Mouse (Mus musculus) embryo, embryonic 11.5 days (tissue): Measurements from ENCODE around the gene Gm20388.
A peak's percentile ranks its signal among the peaks of the same experiment; 100 is the strongest.

Experiments
- DNase-seq: peaks from one replicate; pipeline ENCODE4 v3.0.0-alpha.2; 2012; ENCODE audit warnings: low read depth, low spot score

Gm20388 gene

DNA sequence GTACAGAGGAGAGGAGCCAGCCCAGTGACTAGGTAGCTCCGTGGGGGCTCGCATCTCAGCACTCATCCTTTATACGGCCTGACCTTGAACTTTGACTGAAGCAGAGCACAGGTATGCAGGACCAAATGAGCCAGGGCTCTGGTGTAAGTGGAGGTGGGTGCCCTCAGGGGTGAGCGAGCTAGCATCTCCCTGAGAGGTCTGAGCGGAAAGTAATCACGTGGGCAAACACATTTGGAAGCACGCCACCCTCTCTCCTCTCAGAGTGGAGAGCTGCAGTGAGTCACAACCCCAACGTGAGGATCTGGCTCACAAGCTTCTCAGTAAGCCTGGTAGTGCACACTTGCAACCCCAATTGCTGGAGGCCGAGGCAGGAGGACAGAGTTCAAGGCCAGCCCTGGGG, 2731.4 kb downstream of the Gm20388 start:
- DNase-seq: no peak

DNA sequence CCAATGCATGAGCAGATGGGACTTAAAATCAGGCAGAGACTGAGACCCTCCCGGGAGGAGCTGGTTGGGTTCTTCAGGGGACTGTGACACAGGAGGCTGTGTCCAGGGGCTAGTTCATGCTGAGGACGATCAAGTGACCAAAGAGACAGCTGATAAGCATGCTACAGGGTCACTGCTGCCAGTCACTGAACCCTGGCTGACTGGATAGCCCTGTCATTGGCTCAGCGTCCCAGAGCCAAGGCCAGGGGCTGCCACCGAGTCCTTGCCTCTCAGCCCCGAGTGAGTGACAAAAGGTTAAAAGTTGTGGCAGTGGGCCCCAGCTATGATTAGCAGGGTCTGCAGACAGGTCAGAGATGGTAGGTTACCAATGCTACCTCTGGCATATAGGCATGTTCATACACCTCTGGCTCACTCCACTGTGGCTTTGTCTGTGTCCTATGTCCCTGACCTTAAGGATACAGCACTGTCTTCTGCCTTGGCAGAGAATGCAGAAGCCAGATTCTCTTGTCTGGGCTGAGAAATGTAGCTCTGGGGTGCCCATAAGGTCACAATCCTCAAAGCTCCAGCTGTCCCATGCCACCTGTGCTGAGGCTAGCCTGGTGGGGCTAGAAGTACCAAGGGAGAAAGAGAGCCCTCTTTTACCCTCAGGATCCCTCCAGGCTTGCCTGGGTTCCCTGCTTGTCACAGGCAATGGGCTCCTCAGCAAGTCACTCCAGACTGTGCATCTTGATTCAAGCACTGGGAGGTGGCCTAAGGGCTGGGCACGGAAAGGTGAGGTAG, 2733.7 kb downstream of the Gm20388 start:
- no peak for DNase-seq

- no peak for DNase-seq
These were observed 2735.7 kb downstream of the Gm20388 start for GRCm38 (mm10) chr8:122646337-122646736.

DNA sequence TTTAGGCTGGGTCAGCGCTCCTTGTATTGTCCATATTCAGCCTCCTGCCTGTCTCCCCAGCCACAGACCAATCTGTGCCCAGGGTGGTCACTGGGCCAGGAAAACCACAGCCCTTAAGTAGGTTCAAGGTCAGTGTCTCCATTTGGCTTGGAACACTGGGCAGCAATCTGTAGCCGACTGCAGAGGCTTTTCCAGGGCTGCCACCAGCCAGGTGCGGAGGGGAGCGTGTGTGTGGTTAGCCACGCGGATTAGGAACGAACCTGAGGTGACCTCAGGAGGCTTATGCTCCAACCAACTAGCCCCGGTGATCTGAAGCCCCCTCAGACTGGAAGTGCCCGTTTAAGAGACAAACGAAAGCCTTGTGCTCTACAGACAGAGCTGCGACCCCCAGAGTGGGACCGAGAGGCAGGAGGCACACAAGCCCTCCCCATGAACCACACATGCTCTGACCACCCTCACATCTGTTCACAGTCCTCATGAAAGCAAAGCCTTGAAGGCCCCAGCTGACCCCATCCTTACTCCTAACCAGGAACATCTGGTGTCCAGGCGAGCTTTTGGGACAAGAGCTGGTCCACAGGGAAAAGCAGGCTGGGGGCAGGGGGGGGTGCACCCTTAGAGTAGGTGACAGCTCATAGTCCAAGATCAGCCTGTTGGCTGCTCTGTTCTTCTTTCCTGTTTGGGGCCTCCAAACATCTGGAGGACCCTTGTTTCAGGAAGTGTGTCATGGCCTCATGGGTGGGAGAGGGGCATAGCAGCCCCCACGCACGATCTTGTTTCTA, 2737.7 kb downstream of the Gm20388 start:
- no peak for DNase-seq

DNA sequence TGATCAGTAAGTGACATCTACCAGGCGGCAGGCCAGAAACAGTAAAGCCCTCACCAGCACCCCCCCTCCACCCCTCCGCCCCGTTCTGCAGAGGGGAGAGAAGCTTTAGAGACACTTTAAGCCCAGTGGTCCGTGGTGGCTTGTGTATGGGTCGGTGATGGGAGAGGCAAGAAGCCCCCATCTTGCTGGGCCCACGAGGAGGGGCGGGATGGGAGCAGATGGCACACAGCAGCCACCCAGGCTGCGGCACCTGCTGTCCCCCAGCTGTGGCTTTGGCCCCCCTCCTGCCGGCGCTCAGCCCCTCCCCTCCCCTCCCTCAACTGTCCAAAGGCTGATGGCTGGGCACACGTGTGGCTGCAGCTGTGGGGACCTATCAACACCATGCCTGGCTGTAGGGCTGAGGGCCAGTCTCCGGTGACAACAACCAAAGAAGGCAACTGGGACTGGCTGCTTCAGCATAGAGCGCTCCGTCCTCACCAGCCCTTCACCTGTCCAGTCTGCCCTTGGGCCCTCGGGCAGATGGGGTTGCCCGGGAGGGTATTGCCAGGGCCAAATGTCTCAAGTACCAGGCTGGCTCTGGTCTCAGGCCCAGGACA, 2740.8 kb downstream of the Gm20388 start:
- no peak for DNase-seq

DNA sequence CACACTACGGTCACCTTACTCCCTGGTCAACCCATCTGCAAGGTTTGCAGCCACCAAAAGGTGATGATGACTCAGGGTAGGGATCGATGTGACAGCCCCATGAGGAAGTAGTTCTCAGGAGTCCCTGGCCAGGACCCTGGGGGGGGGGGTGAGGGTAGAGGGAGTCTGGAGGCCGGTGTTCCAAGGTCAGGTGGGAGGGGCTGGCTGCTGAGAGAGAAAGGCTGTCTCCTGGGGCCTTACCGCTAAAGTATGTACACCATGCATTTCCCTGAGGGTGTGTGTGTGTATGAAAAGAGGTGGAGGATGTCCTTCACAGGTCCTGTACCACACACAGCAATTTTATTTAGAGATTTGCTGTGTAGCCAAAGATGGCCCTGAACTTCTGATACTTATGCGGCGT, 2742.0 kb downstream of the Gm20388 start:
- no peak for DNase-seq

DNA sequence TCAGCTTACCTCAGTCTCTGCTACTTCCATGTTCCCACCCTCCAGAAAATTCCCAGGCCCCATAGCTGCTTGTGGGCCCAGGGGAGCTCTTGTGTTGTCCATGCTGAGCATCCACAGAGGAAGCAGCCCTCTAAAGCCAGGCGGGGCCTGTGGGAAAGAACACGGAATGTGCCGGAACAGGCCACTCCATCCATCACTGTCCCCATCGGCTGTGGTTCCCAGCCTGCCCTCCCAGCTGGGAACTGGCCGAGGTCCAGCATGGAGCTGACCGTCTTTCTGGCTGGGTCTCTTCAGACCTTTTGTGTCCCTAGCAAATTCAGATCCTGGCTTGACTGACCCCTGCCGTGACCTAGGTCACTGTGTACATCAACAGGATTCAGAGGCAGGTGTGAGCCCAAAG, 2744.1 kb downstream of the Gm20388 start:
- no peak for DNase-seq

DNA sequence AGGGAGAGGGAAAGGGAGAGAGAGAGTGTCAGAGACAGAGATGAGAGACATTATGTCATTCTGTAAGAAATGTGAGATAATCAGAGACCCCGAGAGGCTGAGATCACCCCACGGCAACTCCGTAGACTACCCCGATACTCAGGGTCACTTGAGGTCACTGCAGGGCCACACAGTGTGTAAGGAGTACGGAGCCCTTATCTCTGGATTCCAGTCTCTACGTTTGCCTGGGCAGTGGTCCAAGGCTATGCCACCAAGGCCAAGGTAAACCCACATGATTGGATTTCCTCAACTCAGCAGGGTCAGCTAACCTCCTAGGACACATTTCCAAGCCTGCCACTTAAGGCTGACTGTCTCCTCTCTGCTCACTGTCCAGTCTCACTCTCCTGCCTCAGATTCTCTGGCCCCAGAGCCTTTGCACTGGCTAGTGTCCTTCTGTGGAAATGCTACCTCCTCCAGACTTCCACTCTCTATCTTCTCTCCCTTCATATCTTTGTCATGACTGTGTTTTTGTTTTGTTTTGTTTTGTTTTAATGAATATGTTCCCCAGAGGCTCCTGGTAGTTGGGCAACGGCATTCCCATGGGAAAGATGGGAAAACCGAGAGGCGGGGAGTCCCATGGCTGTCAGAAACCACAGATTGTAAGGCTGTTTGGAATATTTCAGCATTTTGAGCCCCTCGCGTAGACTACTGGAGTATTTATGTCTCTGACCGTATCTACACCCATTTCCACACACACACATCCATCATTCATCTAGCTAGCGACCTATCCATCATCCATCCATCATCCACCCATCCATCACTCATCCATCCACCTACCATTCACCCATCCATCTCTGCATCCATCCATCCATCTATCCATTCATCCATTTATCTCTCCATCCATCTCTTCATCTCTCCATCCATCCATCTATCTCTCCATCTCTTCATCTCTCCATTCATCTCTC, 2745.7 kb downstream of the Gm20388 start:
- DNase-seq: no peak

DNA sequence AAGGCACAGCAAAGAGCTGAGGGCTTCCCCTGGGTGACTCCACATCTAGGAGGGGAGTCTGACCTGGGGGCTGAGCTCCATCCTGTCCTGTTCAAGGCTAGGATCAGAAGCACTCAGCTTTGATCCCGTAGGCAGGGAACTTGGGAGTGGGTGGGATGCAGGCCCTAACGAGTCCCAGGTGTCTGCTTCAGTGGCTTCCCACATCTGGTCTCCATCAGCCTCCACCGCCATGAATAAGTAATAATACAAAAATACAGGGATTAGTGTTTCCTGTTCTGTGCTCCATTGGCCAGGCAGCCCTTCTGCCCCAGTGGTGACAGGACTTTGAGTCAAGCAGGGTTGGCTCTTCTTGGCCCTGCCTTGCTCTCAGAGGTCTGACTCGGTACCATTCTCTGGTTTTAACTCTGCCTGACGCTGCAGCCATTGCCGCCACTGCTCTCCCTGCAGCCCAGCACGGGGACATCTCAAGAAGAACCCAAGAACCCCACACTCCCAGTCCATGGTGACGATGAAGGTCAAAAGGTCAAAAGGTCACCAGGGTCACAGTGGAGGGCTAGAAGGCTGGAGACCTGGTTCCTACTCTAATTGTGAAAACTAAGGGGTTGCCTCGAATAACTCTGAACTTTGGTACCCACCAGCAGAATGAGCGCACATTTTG, 2747.6 kb downstream of the Gm20388 start:
- no peak for DNase-seq

GRCm38 (mm10) chr8:122658807-122659160, 2748.1 kb downstream of the Gm20388 start:
- DNase-seq: no peak

DNA sequence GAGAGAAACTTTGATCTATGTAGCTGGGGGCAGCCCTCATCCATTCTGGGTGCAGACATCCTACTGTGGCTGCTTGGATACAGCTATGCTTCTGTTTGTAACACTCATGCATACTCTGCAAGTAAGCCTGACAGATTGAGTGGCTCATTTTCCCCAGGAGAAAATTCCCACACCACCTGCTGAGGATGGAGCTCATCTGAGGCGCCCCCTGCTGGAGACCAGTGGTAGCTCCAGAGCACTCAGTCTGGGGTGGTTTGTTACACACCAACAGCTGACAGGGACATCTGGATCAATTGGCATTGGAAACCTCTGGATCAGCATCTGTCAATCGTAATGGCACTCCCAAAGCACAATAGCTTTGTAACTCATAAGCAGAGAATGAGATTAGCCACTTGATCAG, 2749.4 kb downstream of the Gm20388 start:
- DNase-seq: no peak

DNA sequence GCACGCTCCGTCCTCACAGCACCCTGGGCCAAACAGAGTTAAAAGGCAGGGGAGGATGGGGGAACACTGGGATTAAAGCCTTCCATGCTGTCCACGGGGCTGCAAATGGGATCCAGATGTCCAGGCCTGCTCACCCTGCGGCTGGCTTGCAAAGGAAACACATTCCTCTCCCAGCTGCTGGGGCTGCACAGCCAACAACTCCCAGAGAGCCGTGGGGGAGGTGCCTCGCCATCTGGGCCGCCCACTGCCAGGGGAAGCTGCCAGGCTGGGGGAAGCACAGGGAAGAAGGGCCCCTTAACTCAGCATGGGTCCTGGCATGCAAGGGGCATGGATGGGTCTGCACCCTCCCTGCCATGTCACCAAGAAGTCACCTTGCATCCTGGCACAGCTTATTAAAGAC, 2750.5 kb downstream of the Gm20388 start:
- peak; percentile 73 for DNase-seq

DNA sequence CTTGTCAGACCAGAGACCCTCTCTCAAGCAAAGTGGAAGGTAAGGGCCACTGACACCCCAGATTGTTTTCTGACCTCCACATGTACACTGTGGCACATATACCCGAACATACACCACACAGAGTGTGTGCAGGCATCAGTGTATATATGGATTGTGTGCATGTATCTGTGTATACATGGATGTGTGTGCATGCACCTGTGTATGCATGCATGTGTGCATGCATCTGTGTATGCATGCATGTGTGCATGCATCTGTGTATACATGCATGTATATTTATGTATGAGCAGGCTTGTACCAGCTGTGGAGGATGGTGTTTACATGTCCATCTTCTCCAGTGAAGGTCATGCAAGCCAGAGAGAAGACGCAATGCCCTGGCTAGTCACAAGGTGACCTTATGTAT, 2751.3 kb downstream of the Gm20388 start:
- no peak for DNase-seq

- DNase-seq: no peak
These were observed 2752.5 kb downstream of the Gm20388 start for GRCm38 (mm10) chr8:122663106-122663505.

DNA sequence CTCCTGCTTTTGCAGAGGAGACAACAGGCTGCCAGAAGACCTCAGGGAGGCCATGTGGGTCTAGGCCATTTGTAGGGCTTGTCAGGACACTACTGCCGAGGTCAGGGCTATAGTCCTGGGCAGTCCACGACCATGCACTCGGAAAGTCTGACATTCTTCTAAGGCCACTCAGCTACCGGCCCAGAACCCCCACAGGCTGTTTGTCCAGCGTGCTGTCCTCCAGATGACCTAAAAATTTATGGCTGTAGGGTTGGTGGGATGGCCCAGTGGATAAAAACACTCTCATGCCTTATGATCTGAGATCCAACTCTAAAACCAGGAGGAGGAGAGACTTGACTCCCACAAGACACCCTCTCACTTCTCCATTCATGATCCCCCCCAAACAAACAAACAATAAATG, 2753.0 kb downstream of the Gm20388 start:
- no peak for DNase-seq

GRCm38 (mm10) chr8:122665221-122665620, 2754.6 kb downstream of the Gm20388 start:
- no peak for DNase-seq

- DNase-seq: no peak
These were observed 2755.2 kb downstream of the Gm20388 start for GRCm38 (mm10) chr8:122665667-122666316.

DNA sequence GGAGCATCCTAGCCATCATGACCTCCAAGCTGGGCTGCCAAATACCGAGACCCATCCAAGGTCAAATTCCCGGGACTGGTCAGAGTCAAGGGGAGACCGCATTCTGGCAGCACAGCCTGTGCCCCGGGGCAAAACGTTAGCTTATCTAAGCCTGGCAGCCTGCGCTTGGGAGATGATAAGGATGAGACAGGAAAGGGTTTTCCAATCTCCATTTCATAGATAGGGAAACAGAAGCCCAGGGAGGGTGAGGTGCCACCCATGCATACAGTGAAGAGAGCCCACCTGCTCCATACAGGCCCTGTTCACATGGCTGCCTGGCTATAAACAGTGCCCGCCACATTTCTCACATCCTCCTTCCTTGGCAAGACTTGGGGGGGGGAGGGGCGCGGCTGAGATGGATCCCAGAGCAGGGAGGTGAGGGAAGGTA, 2755.7 kb downstream of the Gm20388 start:
- DNase-seq: no peak

DNA sequence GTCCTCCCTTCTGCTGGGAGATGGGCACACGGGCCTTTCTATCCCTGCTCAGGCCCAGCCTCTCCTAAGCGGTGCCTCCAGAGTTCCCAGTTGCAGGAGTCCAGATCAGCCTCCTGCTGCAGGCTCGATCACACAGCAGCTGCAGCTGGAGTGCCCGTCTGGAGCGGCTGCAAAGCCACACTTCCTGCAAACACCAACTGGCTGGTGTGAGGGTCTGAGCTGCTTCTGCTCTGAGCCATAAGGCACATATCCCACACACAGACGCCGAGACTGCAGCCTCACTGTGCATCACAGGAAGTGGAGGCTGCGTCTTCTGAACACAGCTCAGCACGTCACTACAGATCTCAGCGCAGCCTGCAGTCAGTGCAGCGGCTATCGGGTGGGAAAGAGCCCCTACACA, 2756.2 kb downstream of the Gm20388 start:
- DNase-seq: no peak

DNA sequence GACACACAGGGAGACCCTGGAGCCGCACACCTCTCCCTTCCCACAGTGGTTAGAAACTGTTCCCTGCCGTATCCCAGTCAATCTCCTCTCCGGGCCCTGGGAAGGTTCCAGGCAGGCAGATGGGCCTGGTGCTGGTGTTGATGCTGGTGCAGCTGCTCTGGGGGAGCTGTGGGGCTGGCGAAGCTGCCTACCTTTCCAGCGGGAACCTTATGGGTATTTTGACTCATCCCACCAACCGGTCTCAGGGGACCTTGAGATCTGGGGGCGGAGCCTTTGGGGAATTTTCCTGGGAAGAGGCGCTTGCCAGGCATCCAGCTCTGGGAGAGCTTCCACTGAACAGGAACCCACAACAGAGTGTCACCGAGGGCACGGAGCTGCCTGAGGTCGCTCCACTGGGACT, 2757.2 kb downstream of the Gm20388 start:
- no peak for DNase-seq

- DNase-seq: no peak
These were observed 2758.7 kb downstream of the Gm20388 start for GRCm38 (mm10) chr8:122669370-122669769.
